Mouse (Mus musculus) lung, postnatal 0 days (tissue): ENCODE measurements around the gene Smarcd1. TPM values are rescaled to one million over a fixed set of nuclear protein-coding genes. Genes with fewer than 3 reads are reported as not detected.

Experiments
- ATAC-seq: fragments of 200-750 bp; cut with Nextera tagmentation; 2 replicates; pipeline ENCODE4 v1.8.0; 2017; ENCODE audit warnings: moderate library complexity
- DNase-seq: peaks from one replicate; pipeline ENCODE4 v3.0.0-alpha.2; 2016; ENCODE audit warnings: low spot score
- H3K27ac ChIP-seq: fragments of 300-500 bp; sonication (generic); 2 replicates; pipeline ENCODE4 v1.5.1; 2014; ENCODE audit warnings: antibody characterized with exemption, mild to moderate bottlenecking, low read length, mixed read lengths
- H3K27me3 ChIP-seq: fragments of 300-500 bp; sonication (generic); replicated peaks from 2 replicates; pipeline ENCODE4 v1.6.1; 2014; ENCODE audit warnings: low read length, mixed read lengths; ENCODE audit not compliant: insufficient read depth
- H3K36me3 ChIP-seq: fragments of 300-500 bp; sonication (generic); 2 replicates; pipeline ENCODE4 v1.6.1; 2014; ENCODE audit warnings: low read length, mixed read lengths; ENCODE audit not compliant: insufficient read depth
- H3K4me1 ChIP-seq: fragments of 300-500 bp; sonication (generic); 2 replicates; pipeline ENCODE4 v1.6.1; 2014; ENCODE audit warnings: antibody characterized with exemption, low read depth, low read length, mixed read lengths; ENCODE audit not compliant: insufficient read depth
- H3K4me2 ChIP-seq: fragments of 300-500 bp; sonication (generic); replicated peaks from 2 replicates; pipeline ENCODE4 v1.6.1; 2014; ENCODE audit warnings: low read depth, mild to moderate bottlenecking, low read length, moderate library complexity, mixed read lengths
- H3K4me3 ChIP-seq: fragments of 300-500 bp; sonication (generic); 2 replicates; pipeline ENCODE4 v1.5.1; 2014; ENCODE audit warnings: low read depth, low read length
- H3K9ac ChIP-seq: fragments of 300-500 bp; sonication (generic); replicated peaks from 2 replicates; pipeline ENCODE4 v1.6.1; 2014; ENCODE audit warnings: low read depth, mild to moderate bottlenecking
- H3K9me3 ChIP-seq: fragments of 300-500 bp; sonication (generic); 2 replicates; pipeline ENCODE4 v1.6.1; 2016; ENCODE audit warnings: low read length, mixed read lengths
- CTCF ChIP-seq: IDR thresholded peaks from 2 replicates; pipeline ENCODE4 v1.5.1; 2016; ENCODE audit warnings: antibody characterized with exemption, mild to moderate bottlenecking
- EP300 ChIP-seq: IDR thresholded peaks from 2 replicates; pipeline ENCODE4 v1.6.1; 2016; ENCODE audit warnings: antibody characterized with exemption, mild to moderate bottlenecking, control low read depth
- whole genome bisulfite sequencing: fragments of 180-500 bp; shearing (Covaris S2); extraction: QIAGEN DNeasy Blood & Tissue Kit; methylation state at CpG from one replicate; pipeline ENCODE4 v1.1.7; 2014; 5-methylcytosine and 5-hydroxymethylcytosine counted together
- polyA plus RNA-seq: library from polyadenylated mRNA; unstranded; fragments of >200 nt; fragmentation: Nextera tagmentation; extraction: Ambion mirVana; gene quantifications from 2 replicates; pipeline ENCODE4 v1.2.1, GENCODE M21; 2015

The Smarcd1 gene
- polyA plus RNA-seq, 1 experiment from 2014 or later, result 20.4 TPM

- no peaks in the 10 kb centered on the region for H3K27me3 ChIP-seq
- TF ChIP-seq CTCF (no peak), EP300 (no peak)
- ATAC-seq, result no peak
- no peak overlapping the region for H3K27ac ChIP-seq
- no peak overlapping the region for H3K4me3 ChIP-seq
- no peak for DNase-seq
- no peak overlapping the region for H3K9ac ChIP-seq
- H3K9me3 ChIP-seq, result no peaks in the 10 kb centered on the region
- H3K4me2 ChIP-seq, result no peak overlapping the region
- 0 out of 2 replicates have a peak, but pooled peaks cover 8% of the 10 kb centered on the region for H3K4me1 ChIP-seq
- WGBS, result 94% methylated on average over 12 of the region's 12 CpGs
- H3K36me3 ChIP-seq, result no peaks in the 10 kb centered on the region
Measured at GRCm38 (mm10) chr15:99727525-99727924, 25.6 kb downstream of the Smarcd1 start.

- no peaks in the 10 kb centered on the region for H3K36me3 ChIP-seq
- H3K4me1 ChIP-seq, result 0 out of 2 replicates have a peak, but pooled peaks cover 8% of the 10 kb centered on the region
- H3K9me3 ChIP-seq, result no peaks in the 10 kb centered on the region
- H3K27ac ChIP-seq, result no peak overlapping the region
- WGBS, result 92% methylated on average over 5 of the region's 5 CpGs
- H3K4me3 ChIP-seq, result no peak overlapping the region
- H3K9ac ChIP-seq, result no peak overlapping the region
- no peak for TF ChIP-seq CTCF
- no peak for TF ChIP-seq EP300
- no peak overlapping the region for H3K4me2 ChIP-seq
- no peak for DNase-seq
- H3K27me3 ChIP-seq, result no peaks in the 10 kb centered on the region
- ATAC-seq, result no peak
Measured at GRCm38 (mm10) chr15:99728211-99728610, 26.3 kb downstream of the Smarcd1 start.

GRCm38 (mm10) chr15:99729056-99729783 lies 27.3 kb downstream of the Smarcd1 start:
- Histone ChIP-seq H3K36me3 (no peaks in the 10 kb centered on the region), H3K4me2 (no peak overlapping the region), H3K9ac (no peak overlapping the region), H3K27me3 (no peaks in the 10 kb centered on the region), H3K27ac (no peak overlapping the region), H3K9me3 (no peaks in the 10 kb centered on the region), H3K4me1 (0 out of 2 replicates have a peak, but pooled peaks cover 3% of the 10 kb centered on the region), H3K4me3 (no peak overlapping the region)
- DNase-seq (no peak), ATAC-seq (no peak)
- 96% methylated on average over 3 of the region's 4 CpGs for WGBS
- TF ChIP-seq EP300, result no peak
- TF ChIP-seq CTCF, result peak; percentile 45

- Histone ChIP-seq H3K4me1 (no peaks in the 10 kb centered on the region), H3K4me2 (no peak overlapping the region), H3K27ac (no peak overlapping the region), H3K4me3 (no peak overlapping the region), H3K9me3 (no peaks in the 10 kb centered on the region), H3K27me3 (no peaks in the 10 kb centered on the region), H3K9ac (no peak overlapping the region), H3K36me3 (peaks cover 9% of the 10 kb centered on the region; the same call in 1 of the 2 replicates)
- TF ChIP-seq EP300 (no peak), CTCF (no peak)
- ATAC-seq, result no peak
- DNase-seq, result no peak
- 97% methylated on average over 2 of the region's 2 CpGs for WGBS
Measured at GRCm38 (mm10) chr15:99731167-99731566, 29.2 kb downstream of the Smarcd1 start.

- no peak overlapping the region for H3K27ac ChIP-seq
- no peak overlapping the region for H3K4me2 ChIP-seq
- DNase-seq (no peak), ATAC-seq (no peak)
- no peak overlapping the region for H3K9ac ChIP-seq
- no peak overlapping the region for H3K4me3 ChIP-seq
- no peaks in the 10 kb centered on the region for H3K4me1 ChIP-seq
- 92% methylated on average over 3 of the region's 3 CpGs for WGBS
- H3K36me3 ChIP-seq, result peaks cover 9% of the 10 kb centered on the region; the same call in 1 of the 2 replicates
- H3K9me3 ChIP-seq, result no peaks in the 10 kb centered on the region
- H3K27me3 ChIP-seq, result no peaks in the 10 kb centered on the region
- TF ChIP-seq CTCF (no peak), EP300 (no peak)
Measured at GRCm38 (mm10) chr15:99731678-99732077, 29.7 kb downstream of the Smarcd1 start.

GRCm38 (mm10) chr15:99733186-99733585 lies 31.3 kb downstream of the Smarcd1 start:
- Histone ChIP-seq H3K4me1 (no peaks in the 10 kb centered on the region), H3K36me3 (peaks cover 9% of the 10 kb centered on the region; the same call in 1 of the 2 replicates), H3K9ac (no peak overlapping the region), H3K4me2 (no peak overlapping the region), H3K4me3 (no peak overlapping the region), H3K9me3 (no peaks in the 10 kb centered on the region), H3K27me3 (no peaks in the 10 kb centered on the region), H3K27ac (no peak overlapping the region)
- no peak for TF ChIP-seq CTCF
- TF ChIP-seq EP300, result no peak
- ATAC-seq (no peak), DNase-seq (peak; percentile 36)
- WGBS, result 90% methylated on average over 5 of the region's 5 CpGs
